Mouse (Mus musculus) forebrain, embryonic 15.5 days (tissue): ENCODE measurements around the gene 6820408C15Rik. TPM values are rescaled to one million over a fixed set of nuclear protein-coding genes. Genes with fewer than 3 reads are reported as not detected.
"Not testable (repeated sequence)": the region's sequence is repeated elsewhere in the genome, so short reads cannot be mapped to it uniquely, and the experiment has no call there.

Experiments
- ATAC-seq: fragments of 200-750 bp; cut with Nextera tagmentation; replicated peaks from 2 replicates; pipeline ENCODE4 v1.8.0; 2017; ENCODE audit warnings: mild to moderate bottlenecking, moderate TSS enrichment, moderate library complexity
- H3K27ac ChIP-seq: fragments of 300-500 bp; sonication (generic); replicated peaks from 2 replicates; pipeline ENCODE4 v1.5.1; 2015; ENCODE audit warnings: mild to moderate bottlenecking, inconsistent platforms
- H3K27me3 ChIP-seq: fragments of 300-500 bp; sonication (generic); 2 replicates; pipeline ENCODE4 v1.6.1; 2015; ENCODE audit warnings: inconsistent platforms
- H3K36me3 ChIP-seq: fragments of 300-500 bp; sonication (generic); 2 replicates; pipeline ENCODE4 v1.6.1; 2015; ENCODE audit warnings: mild to moderate bottlenecking, inconsistent platforms
- H3K4me1 ChIP-seq: fragments of 300-500 bp; sonication (generic); 2 replicates; pipeline ENCODE4 v1.6.1; 2015; ENCODE audit warnings: inconsistent platforms
- H3K4me2 ChIP-seq: fragments of 300-500 bp; sonication (generic); replicated peaks from 2 replicates; pipeline ENCODE4 v1.6.1; 2015; ENCODE audit warnings: mild to moderate bottlenecking, inconsistent platforms
- H3K4me3 ChIP-seq: fragments of 300-500 bp; sonication (generic); 2 replicates; pipeline ENCODE4 v1.5.1; 2015; ENCODE audit warnings: mild to moderate bottlenecking, inconsistent platforms
- H3K9ac ChIP-seq: fragments of 300-500 bp; sonication (generic); replicated peaks from 2 replicates; pipeline ENCODE4 v1.6.1; 2015; ENCODE audit warnings: mild to moderate bottlenecking, inconsistent platforms
- H3K9me3 ChIP-seq: fragments of 300-500 bp; sonication (generic); 2 replicates; pipeline ENCODE4 v1.6.1; 2016; ENCODE audit warnings: inconsistent platforms
- WGBS: fragments of 180-500 bp; shearing (Covaris S2); methylation state at CpG from one replicate; pipeline ENCODE4 v1.1.7; 2015; ENCODE audit warnings: mixed read lengths; 5-methylcytosine and 5-hydroxymethylcytosine counted together
- polyA plus RNA-seq: library from polyadenylated mRNA; unstranded; fragments of >200 nt; fragmentation: Nextera tagmentation; extraction: Ambion mirVana; gene quantifications from 2 replicates; pipeline ENCODE4 v1.2.1, GENCODE M21; 2015

6820408C15Rik gene
- polyA plus RNA-seq, 1 experiment from 2014 or later, result 3.7 TPM

GRCm38 (mm10) chr2:152413158-152413764 is 2.1 kb upstream of the 6820408C15Rik start:
- Histone ChIP-seq H3K9ac (peak overlapping the region; percentile 91), H3K4me3 (peak overlapping the region; percentile 85), H3K4me1 (peaks cover 45% of the 10 kb centered on the region), H3K4me2 (peak overlapping the region; percentile 93), H3K9me3 (no peaks in the 10 kb centered on the region), H3K27ac (peak overlapping the region; percentile 97), H3K36me3 (no peaks in the 10 kb centered on the region), H3K27me3 (no peaks in the 10 kb centered on the region)
- ATAC-seq, result no peak
- WGBS, result 1% methylated on average over 21 of the region's 21 CpGs

GRCm38 (mm10) chr2:152413765-152414584 is 1.4 kb upstream of the 6820408C15Rik start:
- under 1% methylated on average over 85 of the region's 86 CpGs for WGBS
- peak; percentile 21 for ATAC-seq
- H3K9me3 ChIP-seq, result no peaks in the 10 kb centered on the region

DNA sequence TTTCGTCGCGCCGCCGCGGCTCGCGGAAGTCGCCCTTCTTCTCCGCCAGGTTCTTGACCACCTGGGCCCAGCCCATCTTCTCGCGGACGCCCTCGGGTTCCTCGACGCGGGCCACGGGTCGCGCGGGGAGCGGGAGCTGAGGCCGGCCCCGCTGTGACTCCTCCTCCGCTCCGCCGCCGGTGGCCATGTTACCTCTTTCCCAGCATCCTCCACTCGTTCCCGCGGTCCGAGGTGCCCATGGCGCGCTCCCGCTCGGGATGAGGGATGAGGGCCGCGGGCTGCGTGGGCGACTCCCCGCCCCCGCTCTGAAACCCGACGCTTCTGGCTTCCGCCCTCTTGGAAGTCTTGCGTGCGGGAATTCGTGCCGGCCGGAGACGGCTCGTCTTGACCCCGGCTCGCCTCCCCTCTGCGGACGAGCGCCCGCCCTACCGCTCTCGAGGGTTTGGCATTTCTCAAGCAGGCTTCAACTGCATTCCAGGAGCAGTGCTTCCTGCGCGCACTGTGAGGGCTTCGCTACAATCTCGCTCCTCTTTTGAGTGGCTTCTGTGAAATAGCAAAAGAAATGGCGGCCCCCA is 709 bp upstream of the 6820408C15Rik start, which contains the start of gene Zcchc3:
Zcchc3 (minus strand) TSS at position 437 of the 575 bp plus-strand sequence.
- Histone ChIP-seq H3K4me1 (peaks cover 45% of the 10 kb centered on the region), H3K4me2 (peak within 1 kb of the TSS; percentile 93), H3K36me3 (no peaks in the 10 kb centered on the region), H3K9me3 (no peaks in the 10 kb centered on the region), H3K27ac (peak within 1 kb of the TSS; percentile 97), H3K27me3 (no peaks in the 10 kb centered on the region), H3K4me3 (peak within 1 kb of the TSS; percentile 85), H3K9ac (peak within 1 kb of the TSS; percentile 91)
- under 1% methylated on average over 65 of the region's 65 CpGs for WGBS
- ATAC-seq, result peak; percentile 78

More at GRCm38 (mm10) chr2:152413765-152414584, 1.4 kb upstream of the 6820408C15Rik start:
- H3K4me2 ChIP-seq, result peak overlapping the region; percentile 93
- H3K9ac ChIP-seq, result peak overlapping the region; percentile 91
- H3K27ac ChIP-seq, result peak overlapping the region; percentile 97
- H3K36me3 ChIP-seq, result no peaks in the 10 kb centered on the region
- peak overlapping the region; percentile 85 for H3K4me3 ChIP-seq
- no peaks in the 10 kb centered on the region for H3K27me3 ChIP-seq
- peaks cover 45% of the 10 kb centered on the region for H3K4me1 ChIP-seq

GRCm38 (mm10) chr2:152415786-152416185 is 399 bp downstream of the 6820408C15Rik start:
- H3K27me3 ChIP-seq, result no peaks in the 10 kb centered on the region
- no peak overlapping the region; the same call in 1 of the 2 replicates for H3K27ac ChIP-seq
- no peak overlapping the region for H3K4me3 ChIP-seq
- H3K36me3 ChIP-seq, result no peaks in the 10 kb centered on the region
- ATAC-seq, result no peak
- 89% methylated on average over 3 of the region's 3 CpGs for WGBS
- H3K9ac ChIP-seq, result no peak overlapping the region
- no peaks in the 10 kb centered on the region for H3K9me3 ChIP-seq
- peak overlapping the region; percentile 93; the same call in 1 of the 2 replicates for H3K4me2 ChIP-seq
- peaks cover 38% of the 10 kb centered on the region for H3K4me1 ChIP-seq

DNA sequence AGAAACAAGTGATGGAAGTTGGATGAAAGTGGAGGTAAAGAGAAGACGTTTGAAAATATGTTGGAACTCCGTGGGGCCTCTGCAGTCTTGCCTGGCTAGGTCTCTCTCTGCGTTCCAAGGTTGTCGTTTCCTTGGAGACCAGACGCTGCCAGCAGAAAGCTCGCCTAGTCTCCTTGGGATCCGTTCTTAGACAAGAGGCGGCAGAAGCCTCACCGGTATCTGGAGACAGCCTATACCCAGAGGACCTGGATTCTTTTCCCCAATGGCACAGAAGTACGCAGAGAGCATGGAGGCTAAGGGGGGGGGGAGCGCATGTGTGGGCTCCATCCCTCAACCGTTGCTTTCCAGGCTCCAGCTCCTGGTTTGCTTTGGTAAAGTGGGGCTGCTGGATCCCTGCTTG is 12.1 kb downstream of the 6820408C15Rik start:
- peak overlapping the region; percentile 22 for H3K4me2 ChIP-seq
- H3K27ac ChIP-seq, result no peak overlapping the region
- 3% methylated on average over 12 of the region's 12 CpGs for WGBS
- ATAC-seq, result 0 out of 2 replicates have a peak, but pooled peaks have one; percentile 41
- H3K9me3 ChIP-seq, result no peaks in the 10 kb centered on the region
- H3K36me3 ChIP-seq, result no peaks in the 10 kb centered on the region
- no peak overlapping the region for H3K9ac ChIP-seq
- peaks cover 7% of the 10 kb centered on the region; the same call in 1 of the 2 replicates for H3K4me1 ChIP-seq
- no peaks in the 10 kb centered on the region for H3K27me3 ChIP-seq
- 0 out of 2 replicates have a peak overlapping the region, but pooled peaks have one; percentile 1 for H3K4me3 ChIP-seq

DNA sequence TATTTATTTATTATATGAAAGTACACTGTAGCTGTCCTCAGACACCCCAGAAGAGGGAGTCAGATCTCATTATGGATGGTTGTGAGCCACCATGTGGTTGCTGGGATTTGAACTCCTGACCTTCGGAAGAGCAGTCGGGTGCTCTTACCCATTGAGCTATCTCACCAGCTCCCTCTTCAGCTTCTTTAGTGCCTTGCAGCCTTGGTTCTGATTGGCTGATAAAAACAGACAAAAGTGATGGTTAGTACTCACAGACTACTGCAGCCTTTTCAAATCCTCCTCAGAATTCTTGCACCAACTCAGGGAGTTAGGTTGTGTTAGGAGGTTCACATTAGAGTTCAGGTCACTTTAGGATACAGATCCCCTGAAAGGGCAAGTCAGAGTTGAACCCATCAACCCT is 13.1 kb downstream of the 6820408C15Rik start:
- 73% methylated on average over 2 of the region's 2 CpGs for WGBS

GRCm38 (mm10) chr2:152436405-152436901 is 21.1 kb downstream of the 6820408C15Rik start:
- Histone ChIP-seq H3K9me3 (no peaks in the 10 kb centered on the region), H3K4me2 (no peak overlapping the region), H3K4me1 (0 out of 2 replicates have a peak, but pooled peaks cover 11% of the 10 kb centered on the region), H3K27me3 (no peaks in the 10 kb centered on the region), H3K4me3 (no peak overlapping the region), H3K9ac (no peak overlapping the region), H3K36me3 (no peaks in the 10 kb centered on the region), H3K27ac (no peak overlapping the region)
- ATAC-seq, result no peak
- WGBS, result 57% methylated on average over 7 of the region's 7 CpGs

More for the DNA sequence above, 13.1 kb downstream of the 6820408C15Rik start:
- H3K9ac ChIP-seq, H3K4me2 ChIP-seq, H3K27me3 ChIP-seq, H3K27ac ChIP-seq, H3K9me3 ChIP-seq, H3K4me3 ChIP-seq, H3K4me1 ChIP-seq, H3K36me3 ChIP-seq, ATAC-seq: not testable (repeated sequence)

- Histone ChIP-seq H3K4me1 (0 out of 2 replicates have a peak, but pooled peaks cover 11% of the 10 kb centered on the region), H3K27ac (no peak overlapping the region), H3K4me3 (peak overlapping the region; percentile 33), H3K9me3 (no peaks in the 10 kb centered on the region), H3K4me2 (peak overlapping the region; percentile 52), H3K27me3 (no peaks in the 10 kb centered on the region), H3K9ac (peak overlapping the region; percentile 40), H3K36me3 (no peaks in the 10 kb centered on the region)
- 4% methylated on average over 23 of the region's 23 CpGs for WGBS
- peak; percentile 84 for ATAC-seq
These were observed 21.8 kb downstream of the 6820408C15Rik start for GRCm38 (mm10) chr2:152436983-152437860.

GRCm38 (mm10) chr2:152438963-152439362 is 23.6 kb downstream of the 6820408C15Rik start:
- Histone ChIP-seq H3K4me2 (no peak overlapping the region), H3K4me3 (no peak overlapping the region), H3K9me3 (no peaks in the 10 kb centered on the region), H3K4me1 (0 out of 2 replicates have a peak, but pooled peaks cover 13% of the 10 kb centered on the region), H3K27ac (no peak overlapping the region), H3K27me3 (no peaks in the 10 kb centered on the region), H3K36me3 (no peaks in the 10 kb centered on the region), H3K9ac (no peak overlapping the region)
- ATAC-seq, result no peak
- WGBS, result 63% methylated on average over 1 of the region's 1 CpGs

- Histone ChIP-seq H3K4me3 (no peak overlapping the region), H3K9ac (no peak overlapping the region), H3K36me3 (no peaks in the 10 kb centered on the region), H3K9me3 (no peaks in the 10 kb centered on the region), H3K4me2 (no peak overlapping the region), H3K27ac (no peak overlapping the region), H3K27me3 (no peaks in the 10 kb centered on the region), H3K4me1 (0 out of 2 replicates have a peak, but pooled peaks cover 13% of the 10 kb centered on the region)
- WGBS, result 83% methylated on average over 2 of the region's 2 CpGs
- ATAC-seq, result no peak
These were observed 24.4 kb downstream of the 6820408C15Rik start for GRCm38 (mm10) chr2:152439833-152440232.

- Histone ChIP-seq H3K4me1 (0 out of 2 replicates have a peak, but pooled peaks cover 4% of the 10 kb centered on the region), H3K36me3 (no peaks in the 10 kb centered on the region), H3K9me3 (no peaks in the 10 kb centered on the region), H3K27me3 (no peaks in the 10 kb centered on the region), H3K27ac (no peak overlapping the region), H3K9ac (no peak overlapping the region), H3K4me3 (no peak overlapping the region), H3K4me2 (no peak overlapping the region)
- no peak for ATAC-seq
- 81% methylated on average over 4 of the region's 4 CpGs for WGBS
These were observed 26.9 kb downstream of the 6820408C15Rik start for GRCm38 (mm10) chr2:152442322-152442721.
